Mouse (Mus musculus) frontal cortex, postnatal 25 days (tissue): Measurements from ENCODE around the gene Vmn2r21.
"Not testable (repeated sequence)": the region's sequence is repeated elsewhere in the genome, so short reads cannot be mapped to it uniquely, and the experiment has no call there.

Experiments used
- DNase-seq, 2 experiments: peaks; one replicate each; pipeline ENCODE4 v3.0.0; 2022; ENCODE audit warnings: low spot score in 2 of 2

Gene Vmn2r21

GRCm38 (mm10) chr6:123533306-123533705 is at the start of gene Vmn2r21:
TSS of gene Vmn2r21 (minus strand) at chr6:123533406.
- DNase-seq, result not testable (repeated sequence)

GRCm38 (mm10) chr6:123574698-123575097 is 41.5 kb upstream of the Vmn2r21 start:
- DNase-seq, result not testable (repeated sequence)

- not testable (repeated sequence) for DNase-seq
Observed at GRCm38 (mm10) chr6:123539755-123540154, 6.5 kb upstream of the Vmn2r21 start.

- not testable (repeated sequence) for DNase-seq
Observed at GRCm38 (mm10) chr6:123522263-123523011, 10.8 kb downstream of the Vmn2r21 start.

- DNase-seq, result not testable (repeated sequence)
Observed at GRCm38 (mm10) chr6:123473045-123473444, 60.2 kb downstream of the Vmn2r21 start.

- not testable (repeated sequence) for DNase-seq
Observed at GRCm38 (mm10) chr6:123472458-123472987, 60.7 kb downstream of the Vmn2r21 start.

GRCm38 (mm10) chr6:123468651-123469050 is 64.6 kb downstream of the Vmn2r21 start:
- DNase-seq, result not testable (repeated sequence)
